ENCODE assay signal across 9 mouse cellular contexts in genomic region chr11:70870407-70870806, GRCm38 (mm10). TPM values are rescaled to one million over a fixed set of nuclear protein-coding genes. Genes with fewer than 3 reads are reported as not detected.
DNase-seq lines count a peak whose midpoint lies in the region; ATAC-seq and TF ChIP-seq lines count a peak whose summit lies in the region.
"Had no signal": no experiment of that assay in that cellular context is flagged by ENCODE, and none has a peak within 500 bp of the region (broad histone marks: within the 10 kb centered on the region; RNA-seq: fewer than 3 reads in every experiment).

No protein-coding gene starts in this region.

- no peaks in the 10 kb centered on the region for H3K36me3 ChIP-seq in lung, postnatal 0 days (ENCODE audit: insufficient read depth, low read length)
- no peaks in the 10 kb centered on the region for H3K36me3 ChIP-seq in liver, embryonic 11.5 days (ENCODE audit: control insufficient read depth, insufficient read depth, low read length)
- no peaks in the 10 kb centered on the region for H3K36me3 ChIP-seq in midbrain, embryonic 13.5 days

- H3K9ac ChIP-seq in lung, postnatal 0 days (replicated peaks; ENCODE audit: low read depth), result no peak overlapping the region
- H3K9ac ChIP-seq in liver, embryonic 11.5 days (ENCODE audit: low read depth, low read length), result no peak overlapping the region
- H3K9ac ChIP-seq in midbrain, embryonic 13.5 days (replicated peaks), result no peak overlapping the region

- H3K4me2 ChIP-seq in lung, postnatal 0 days (replicated peaks; ENCODE audit: low read depth, low read length), result no peak overlapping the region
- no peak overlapping the region for H3K4me2 ChIP-seq in liver, embryonic 11.5 days
- H3K4me2 ChIP-seq in midbrain, embryonic 13.5 days (replicated peaks), result no peak overlapping the region

- TF ChIP-seq EP300 in lung, postnatal 0 days (IDR thresholded peaks at IDR 0.05), result no peak

- no peaks in the 10 kb centered on the region for H3K27me3 ChIP-seq in lung, postnatal 0 days (replicated peaks; ENCODE audit: insufficient read depth, low read length)
- H3K27me3 ChIP-seq in liver, embryonic 11.5 days (replicated peaks; ENCODE audit: control insufficient read depth, insufficient read depth, low read length), result no peaks in the 10 kb centered on the region
- H3K27me3 ChIP-seq in midbrain, embryonic 13.5 days, result no peaks in the 10 kb centered on the region

- ATAC-seq in lung, postnatal 0 days, result no peak
- no peak for ATAC-seq in liver, embryonic 11.5 days (replicated peaks; ENCODE audit: low FRiP score)
- no peak for ATAC-seq in midbrain, embryonic 13.5 days

- TF ChIP-seq CTCF in lung, postnatal 0 days (IDR thresholded peaks at IDR 0.05), result no peak

- H3K9me3 ChIP-seq in lung, postnatal 0 days (ENCODE audit: low read length), result no peaks in the 10 kb centered on the region
- no peaks in the 10 kb centered on the region for H3K9me3 ChIP-seq in liver, embryonic 11.5 days (ENCODE audit: control insufficient read depth, low read length)
- no peaks in the 10 kb centered on the region for H3K9me3 ChIP-seq in midbrain, embryonic 13.5 days

- H3K27ac ChIP-seq in lung, postnatal 0 days (ENCODE audit: low read length), result no peak overlapping the region
- H3K27ac ChIP-seq in liver, embryonic 11.5 days (ENCODE audit: low read depth, low read length), result no peak overlapping the region
- no peak overlapping the region for H3K27ac ChIP-seq in midbrain, embryonic 13.5 days

- DNase-seq in NIH3T3 (ENCODE audit: low read depth), result peak; percentile 80
- DNase-seq in adrenal gland, postnatal 10 days, result peak; percentile 89
- peak; percentile 29 to 49 for DNase-seq in frontal cortex, postnatal 25 days (ENCODE audit: low spot score in 2 of 2)
- peak; percentile 88 for DNase-seq in kidney, postnatal 36 days
- peak; percentile 50 for DNase-seq in lung, postnatal 0 days (ENCODE audit: low spot score)
- peak; percentile 20 for DNase-seq in urinary bladder, postnatal 25 days (ENCODE audit: low spot score)
- DNase-seq in liver, embryonic 11.5 days (ENCODE audit: low spot score), result no peak

- H3K4me1 ChIP-seq in lung, postnatal 0 days (ENCODE audit: insufficient read depth, low read depth, low read length), result peaks cover 9% of the 10 kb centered on the region
- peaks cover 7% of the 10 kb centered on the region for H3K4me1 ChIP-seq in liver, embryonic 11.5 days (replicated peaks; ENCODE audit: control insufficient read depth, insufficient read depth, low read length)
- 0 out of 2 replicates have a peak, but pooled peaks cover 4% of the 10 kb centered on the region for H3K4me1 ChIP-seq in midbrain, embryonic 13.5 days (replicated peaks)

- no peak overlapping the region for H3K4me3 ChIP-seq in lung, postnatal 0 days (ENCODE audit: low read depth, low read length)
- no peak overlapping the region for H3K4me3 ChIP-seq in liver, embryonic 11.5 days (ENCODE audit: low read depth, low read length)
- H3K4me3 ChIP-seq in midbrain, embryonic 13.5 days (replicated peaks), result no peak overlapping the region

- 87% methylated on average over 1 of the region's 1 CpGs for WGBS in lung, postnatal 0 days
- 87% methylated on average over 1 of the region's 1 CpGs for WGBS in liver, embryonic 11.5 days
- WGBS in midbrain, embryonic 13.5 days, result 94% methylated on average over 1 of the region's 1 CpGs

RNA-seq across cellular contexts. Expression of gene Rabep1, which starts 25.8 kb away (rescaled TPM):
- 10 to 100 TPM; 73.1 to 75.0 TPM for total RNA-seq in adrenal gland, postnatal 10 days (2021)
- 35.3 and 35.6 TPM in 2 replicates for polyA plus RNA-seq in lung, postnatal 0 days (2015; fragmentation: Nextera tagmentation; extraction: Ambion mirVana)
- 25.7 and 28.9 TPM in 2 replicates for polyA plus RNA-seq in liver, embryonic 11.5 days (2014; fragmentation: Nextera tagmentation; extraction: Ambion mirVana)
- polyA plus RNA-seq in midbrain, embryonic 13.5 days (2015; fragmentation: Nextera tagmentation; extraction: Ambion mirVana), result 74.0 and 77.2 TPM in 2 replicates

RNA-seq across cellular contexts. Expression of gene Scimp, which starts 58.0 kb away (rescaled TPM):
- total RNA-seq in adrenal gland, postnatal 10 days (2021), result under 1 TPM; 0.27 to 0.57 TPM
- polyA plus RNA-seq in lung, postnatal 0 days (2015; fragmentation: Nextera tagmentation; extraction: Ambion mirVana), result 0.96 and 2.1 TPM in 2 replicates
- 0.30 and 0.82 TPM in 2 replicates for polyA plus RNA-seq in liver, embryonic 11.5 days (2014; fragmentation: Nextera tagmentation; extraction: Ambion mirVana)
- polyA plus RNA-seq in midbrain, embryonic 13.5 days (2015; fragmentation: Nextera tagmentation; extraction: Ambion mirVana), result 0.19 TPM in 1 of 2 replicates, not detected in the other
- polyA plus RNA-seq: limb, embryonic 11.5 days had no signal
